Mouse (Mus musculus) megakaryocyte-erythroid progenitor cell, adult 5-6 weeks (primary cell): ENCODE measurements around the gene Sh3pxd2a. TPM values are rescaled to one million over a fixed set of nuclear protein-coding genes. Genes with fewer than 3 reads are reported as not detected.

Experiments used
- ATAC-seq: replicated peaks from 2 replicates; pipeline ENCODE4 v1.8.0; 2016; ENCODE audit warnings: mild to moderate bottlenecking, inconsistent platforms; ENCODE audit not compliant: severe bottlenecking, poor library complexity, low FRiP score, low TSS enrichment
- total RNA-seq, 2 experiments: library from RNA; stranded (forward) in 1 of 2; stranded (reverse) in 1 of 2; fragments of 200-1000, 215-1000 nt in 1 of 2; fragments of >200 nt in 1 of 2; fragmentation: Nextera tagmentation in 1 of 2; gene quantifications; 2 replicates each; pipeline ENCODE4 v1.2.3; 2014 to 2017

The Sh3pxd2a gene
- total RNA-seq, 2 experiments from 2014 or later, result 0.55 to 1.0 TPM

- no peak for ATAC-seq
Observed at GRCm38 (mm10) chr19:47270520-47270919, 193.7 kb downstream of the Sh3pxd2a start.

GRCm38 (mm10) chr19:47269729-47270128 is 194.5 kb downstream of the Sh3pxd2a start:
- no peak for ATAC-seq

GRCm38 (mm10) chr19:47267066-47267465 is 197.1 kb downstream of the Sh3pxd2a start:
- ATAC-seq, result no peak

- ATAC-seq, result no peak
Observed at GRCm38 (mm10) chr19:47266070-47266801, 198.0 kb downstream of the Sh3pxd2a start.

- peak; percentile 56; the same call in 1 of the 2 replicates for ATAC-seq
Observed at GRCm38 (mm10) chr19:47264322-47265092, 199.7 kb downstream of the Sh3pxd2a start.

DNA sequence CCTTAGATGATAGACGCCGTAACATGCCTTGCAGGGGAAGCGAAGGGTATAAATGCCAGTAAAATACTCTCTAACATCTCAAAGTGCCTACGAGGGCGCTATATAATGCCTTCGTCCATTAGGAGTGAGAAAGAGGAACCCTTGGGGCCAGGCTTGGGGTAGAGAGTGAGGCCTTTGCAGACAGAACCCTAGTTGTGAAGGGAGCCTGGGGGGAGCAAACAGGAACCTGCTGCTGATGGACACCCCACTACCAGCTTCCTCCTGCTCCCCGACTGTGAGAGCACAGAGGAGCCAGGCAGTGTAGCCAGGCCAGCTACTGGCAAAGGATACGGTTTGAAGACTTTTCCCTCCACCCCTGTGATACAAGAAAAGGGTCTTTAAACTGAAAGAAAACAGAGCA is 200.6 kb downstream of the Sh3pxd2a start:
- ATAC-seq, result no peak

GRCm38 (mm10) chr19:47261196-47261595 is 203.0 kb downstream of the Sh3pxd2a start:
- ATAC-seq, result no peak

- 0 out of 2 replicates have a peak, but pooled peaks have one; percentile 62 for ATAC-seq
Observed at GRCm38 (mm10) chr19:47259581-47259980, 204.6 kb downstream of the Sh3pxd2a start.

GRCm38 (mm10) chr19:47255919-47256318 is 208.3 kb downstream of the Sh3pxd2a start:
- no peak for ATAC-seq

DNA sequence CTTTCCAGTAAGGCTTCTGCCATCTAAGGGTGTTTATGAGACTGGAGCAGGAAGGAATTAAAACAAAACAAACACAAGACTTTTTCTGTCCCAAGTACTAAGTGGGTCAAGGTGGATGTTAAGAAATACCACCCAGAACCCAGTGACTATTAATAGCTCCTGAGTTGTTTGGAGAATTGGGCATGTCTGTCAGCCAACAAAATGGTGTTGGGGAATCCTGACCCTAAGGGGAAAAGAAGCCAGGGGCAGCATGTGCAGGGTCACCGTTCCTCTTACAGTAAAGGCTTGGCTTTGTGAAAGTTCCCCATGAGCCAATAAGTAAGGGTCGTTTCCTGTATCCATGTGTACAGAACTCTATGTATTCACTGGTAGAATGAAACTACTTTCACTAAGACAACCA is 209.2 kb downstream of the Sh3pxd2a start:
- ATAC-seq, result no peak

DNA sequence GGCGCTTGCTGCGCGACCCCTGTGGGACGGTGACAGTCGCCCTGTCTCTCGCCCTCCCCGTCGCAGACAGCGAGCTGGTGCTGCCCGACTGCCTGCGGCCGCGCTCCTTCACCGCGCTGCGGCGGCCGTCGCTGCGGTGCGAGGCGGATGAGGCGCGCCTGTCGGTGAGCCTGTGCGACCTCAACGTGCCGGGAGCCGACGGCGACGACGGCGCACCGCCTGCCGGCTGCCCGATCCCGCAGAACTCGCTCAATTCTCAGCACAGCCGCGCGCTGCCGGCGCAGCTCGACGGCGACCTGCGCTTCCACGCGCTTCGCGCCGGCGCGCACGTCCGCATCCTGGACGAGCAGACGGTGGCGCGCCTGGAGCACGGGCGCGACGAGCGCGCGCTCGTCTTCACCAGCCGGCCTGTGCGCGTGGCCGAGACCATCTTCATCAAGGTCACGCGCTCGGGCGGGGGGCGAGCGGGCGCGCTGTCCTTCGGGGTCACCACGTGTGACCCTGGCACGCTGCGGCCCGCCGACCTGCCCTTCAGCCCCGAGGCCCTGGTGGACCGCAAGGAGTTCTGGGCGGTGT is 211.1 kb downstream of the Sh3pxd2a start:
- ATAC-seq, result no peak

GRCm38 (mm10) chr19:47250931-47251330 is 213.3 kb downstream of the Sh3pxd2a start:
- no peak for ATAC-seq

GRCm38 (mm10) chr19:47248906-47249568 is 215.2 kb downstream of the Sh3pxd2a start:
- no peak for ATAC-seq

- no peak for ATAC-seq
Observed at GRCm38 (mm10) chr19:47248296-47248695, 215.9 kb downstream of the Sh3pxd2a start.

DNA sequence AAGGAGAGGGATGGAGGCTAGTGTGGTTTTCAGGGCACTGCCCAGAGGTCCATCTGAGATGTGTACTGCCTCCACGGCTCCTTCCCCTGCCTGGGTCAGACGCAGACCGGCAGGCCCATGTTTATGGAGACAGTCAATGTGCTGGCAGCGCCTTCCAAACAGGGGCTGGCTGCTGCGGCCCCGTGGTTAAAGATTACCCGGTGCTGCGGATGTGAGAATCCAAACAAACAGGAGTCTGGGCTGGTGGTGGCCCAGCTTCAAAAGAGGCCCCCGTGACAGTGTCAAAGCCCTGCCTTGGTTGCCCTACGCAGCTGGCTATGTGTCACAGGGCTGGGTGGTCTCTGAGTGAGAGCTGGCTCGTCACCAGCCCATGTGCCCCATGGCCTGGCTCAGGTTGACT is 216.4 kb downstream of the Sh3pxd2a start:
- ATAC-seq, result no peak

GRCm38 (mm10) chr19:47245512-47245911 is 218.7 kb downstream of the Sh3pxd2a start:
- no peak for ATAC-seq

DNA sequence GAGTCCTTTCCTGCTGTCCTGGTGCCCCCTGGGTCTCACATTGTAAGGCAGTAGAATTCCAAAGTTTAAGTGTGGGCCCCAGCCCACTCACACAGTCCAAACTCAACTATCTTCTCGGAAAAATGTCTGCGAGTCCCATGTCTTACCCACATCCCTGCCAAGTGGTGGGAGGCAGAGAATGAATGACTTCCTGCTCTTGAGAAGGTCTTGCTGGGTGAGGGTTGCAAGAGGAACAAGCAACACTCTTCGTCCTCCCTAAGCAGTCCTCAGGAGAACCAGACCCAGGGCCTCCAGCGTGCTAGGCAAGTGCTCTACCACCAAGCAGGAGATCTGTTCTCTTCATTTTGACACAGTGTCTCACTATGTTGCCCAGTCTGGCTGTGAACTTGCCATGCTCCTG is 222.0 kb downstream of the Sh3pxd2a start:
- ATAC-seq, result no peak

GRCm38 (mm10) chr19:47240957-47241356 is 223.2 kb downstream of the Sh3pxd2a start:
- ATAC-seq, result no peak

DNA sequence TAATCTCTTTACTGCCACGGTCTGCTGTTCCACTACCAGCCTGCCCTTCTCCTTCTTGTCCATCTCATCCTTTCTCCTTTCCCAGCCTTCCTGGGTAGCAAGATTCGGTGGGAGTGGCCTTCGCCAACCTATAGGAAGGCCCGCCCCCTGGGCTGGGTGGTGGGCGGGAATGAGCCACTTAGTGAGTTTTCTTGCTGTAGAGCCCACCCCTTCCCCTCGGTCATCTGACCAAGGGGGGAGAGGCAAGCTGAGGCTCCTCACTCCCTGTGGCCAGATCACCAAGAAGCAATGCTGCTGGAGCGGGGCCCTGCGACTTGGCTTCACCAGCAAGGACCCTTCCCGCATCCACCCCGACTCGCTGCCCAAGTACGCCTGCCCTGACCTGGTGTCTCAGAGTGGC is 224.1 kb downstream of the Sh3pxd2a start:
- ATAC-seq, result no peak

- no peak for ATAC-seq
Observed at GRCm38 (mm10) chr19:47233087-47233486, 231.1 kb downstream of the Sh3pxd2a start.
